Mouse (Mus musculus) kidney, embryonic 15.5 days (tissue): Measurements from ENCODE around the gene Camkk1. TPM values are rescaled to one million over a fixed set of nuclear protein-coding genes. Genes with fewer than 3 reads are reported as not detected.

Experiments used
- ATAC-seq: fragments of 200-750 bp; cut with Nextera tagmentation; replicated peaks from 2 replicates; pipeline ENCODE4 v1.8.0; 2017; ENCODE audit warnings: moderate TSS enrichment; ENCODE audit not compliant: low FRiP score
- H3K27ac ChIP-seq: fragments of 300-500 bp; sonication (generic); 2 replicates; pipeline ENCODE4 v1.5.1; 2015; ENCODE audit warnings: mild to moderate bottlenecking, inconsistent platforms
- H3K27me3 ChIP-seq: fragments of 300-500 bp; sonication (generic); 2 replicates; pipeline ENCODE4 v1.6.1; 2015; ENCODE audit warnings: inconsistent platforms
- H3K36me3 ChIP-seq: fragments of 300-500 bp; sonication (generic); 2 replicates; pipeline ENCODE4 v1.6.1; 2015; ENCODE audit warnings: inconsistent platforms
- H3K4me1 ChIP-seq: fragments of 300-500 bp; sonication (generic); 2 replicates; pipeline ENCODE4 v1.6.1; 2015; ENCODE audit warnings: inconsistent platforms
- H3K4me2 ChIP-seq: fragments of 300-500 bp; sonication (generic); 2 replicates; pipeline ENCODE4 v1.6.1; 2015; ENCODE audit warnings: moderate library complexity, mild to moderate bottlenecking, inconsistent platforms
- H3K4me3 ChIP-seq: fragments of 300-500 bp; sonication (generic); replicated peaks from 2 replicates; pipeline ENCODE4 v1.5.1; 2015; ENCODE audit warnings: mild to moderate bottlenecking, inconsistent platforms
- H3K9ac ChIP-seq: fragments of 300-500 bp; sonication (generic); 2 replicates; pipeline ENCODE4 v1.6.1; 2015; ENCODE audit warnings: mild to moderate bottlenecking, inconsistent platforms
- H3K9me3 ChIP-seq: fragments of 300-500 bp; sonication (generic); replicated peaks from 2 replicates; pipeline ENCODE4 v1.6.1; 2016; ENCODE audit warnings: inconsistent platforms
- WGBS: fragments of 180-500 bp; shearing (Covaris S2); methylation state at CpG from one replicate; pipeline ENCODE4 v1.1.7; 2015; ENCODE audit warnings: mixed read lengths; 5-methylcytosine and 5-hydroxymethylcytosine counted together
- polyA plus RNA-seq: library from polyadenylated mRNA; unstranded; fragments of >200 nt; fragmentation: Nextera tagmentation; extraction: Ambion mirVana; gene quantifications from 2 replicates; pipeline ENCODE4 v1.2.1, GENCODE M21; 2015

The Camkk1 gene
- polyA plus RNA-seq, 1 experiment from 2014 or later: 9.2 TPM

- no peak; the same call in 1 of the 2 replicates for ATAC-seq
- no peak overlapping the region for H3K4me2 ChIP-seq
- no peak overlapping the region for H3K27ac ChIP-seq
- WGBS: 72% methylated on average over 13 of the region's 13 CpGs
- peaks cover 17% of the 10 kb centered on the region; the same call in 1 of the 2 replicates for H3K4me1 ChIP-seq
- H3K9ac ChIP-seq: no peak overlapping the region
- no peak overlapping the region for H3K4me3 ChIP-seq
- no peaks in the 10 kb centered on the region for H3K9me3 ChIP-seq
- no peaks in the 10 kb centered on the region for H3K27me3 ChIP-seq
- H3K36me3 ChIP-seq: no peaks in the 10 kb centered on the region
Observed at GRCm38 (mm10) chr11:72997529-72998326, 21.1 kb upstream of the Camkk1 start.

DNA sequence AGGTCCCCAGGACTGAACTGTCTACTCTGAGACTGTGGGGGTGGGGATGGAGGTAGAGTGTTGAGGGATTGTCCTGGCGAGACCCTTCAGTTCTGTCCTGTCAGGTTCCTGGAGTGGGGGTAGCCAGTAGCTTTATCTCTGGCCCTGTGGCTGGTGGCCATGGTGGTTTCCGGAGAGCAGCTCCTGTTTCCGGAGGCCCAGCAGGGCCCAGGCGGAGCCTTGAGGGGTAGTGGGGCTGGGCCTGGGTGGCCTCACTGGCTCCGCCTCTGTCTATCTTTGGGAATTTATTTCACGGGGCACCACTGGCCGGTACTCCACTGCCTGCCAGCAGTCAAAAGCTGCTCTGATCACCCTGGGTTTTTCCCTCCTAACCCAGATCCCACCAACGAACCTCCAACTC is 20.0 kb upstream of the Camkk1 start, which contains the start of gene P2rx1:
Gene P2rx1, plus strand, starts transcription at position 333 of the 400 bp plus-strand sequence.
- no peak within 1 kb of the TSS for H3K27ac ChIP-seq
- 42% methylated on average over 8 of the region's 8 CpGs for WGBS
- ATAC-seq: peak; percentile 66; the same call in 1 of the 2 replicates
- H3K27me3 ChIP-seq: no peaks in the 10 kb centered on the region
- no peak within 1 kb of the TSS for H3K4me2 ChIP-seq
- no peaks in the 10 kb centered on the region for H3K9me3 ChIP-seq
- no peaks in the 10 kb centered on the region for H3K36me3 ChIP-seq
- H3K9ac ChIP-seq: no peak within 1 kb of the TSS
- H3K4me1 ChIP-seq: peaks cover 16% of the 10 kb centered on the region; the same call in 1 of the 2 replicates
- H3K4me3 ChIP-seq: no peak within 1 kb of the TSS

GRCm38 (mm10) chr11:73001029-73001428 is 17.8 kb upstream of the Camkk1 start:
- no peaks in the 10 kb centered on the region for H3K36me3 ChIP-seq
- H3K4me2 ChIP-seq: no peak overlapping the region
- ATAC-seq: no peak; the same call in 1 of the 2 replicates
- no peak overlapping the region for H3K4me3 ChIP-seq
- H3K9me3 ChIP-seq: no peaks in the 10 kb centered on the region
- no peak overlapping the region for H3K9ac ChIP-seq
- no peak overlapping the region for H3K27ac ChIP-seq
- no peaks in the 10 kb centered on the region for H3K27me3 ChIP-seq
- H3K4me1 ChIP-seq: peaks cover 16% of the 10 kb centered on the region; the same call in 1 of the 2 replicates
- 13% methylated on average over 6 of the region's 6 CpGs for WGBS

DNA sequence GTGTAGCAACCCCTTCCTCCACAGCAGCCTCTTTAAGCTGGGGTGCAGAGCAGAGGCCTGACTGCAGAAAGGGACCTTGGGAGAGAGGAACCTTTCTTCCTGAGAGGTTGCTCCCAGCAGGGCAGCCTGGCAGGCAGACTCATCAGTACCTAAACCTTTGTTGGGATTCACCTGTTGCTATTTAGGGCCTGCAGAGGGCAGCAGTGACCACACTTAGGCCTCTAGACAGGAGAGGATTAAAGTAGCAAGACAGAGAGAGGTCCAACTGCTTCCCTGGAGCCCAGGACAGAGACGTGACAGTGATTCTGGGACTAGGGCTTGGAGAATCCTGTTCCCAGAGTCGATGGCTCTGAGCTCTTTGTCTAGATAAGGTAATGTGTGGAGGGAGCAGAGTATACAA is 12.4 kb upstream of the Camkk1 start:
- H3K9ac ChIP-seq: no peak overlapping the region
- no peak overlapping the region for H3K4me3 ChIP-seq
- peak; percentile 76 for ATAC-seq
- no peaks in the 10 kb centered on the region for H3K4me1 ChIP-seq
- H3K27me3 ChIP-seq: peaks cover 16% of the 10 kb centered on the region
- H3K27ac ChIP-seq: no peak overlapping the region
- H3K4me2 ChIP-seq: no peak overlapping the region
- 4% methylated on average over 2 of the region's 2 CpGs for WGBS
- H3K36me3 ChIP-seq: no peaks in the 10 kb centered on the region
- no peaks in the 10 kb centered on the region for H3K9me3 ChIP-seq

DNA sequence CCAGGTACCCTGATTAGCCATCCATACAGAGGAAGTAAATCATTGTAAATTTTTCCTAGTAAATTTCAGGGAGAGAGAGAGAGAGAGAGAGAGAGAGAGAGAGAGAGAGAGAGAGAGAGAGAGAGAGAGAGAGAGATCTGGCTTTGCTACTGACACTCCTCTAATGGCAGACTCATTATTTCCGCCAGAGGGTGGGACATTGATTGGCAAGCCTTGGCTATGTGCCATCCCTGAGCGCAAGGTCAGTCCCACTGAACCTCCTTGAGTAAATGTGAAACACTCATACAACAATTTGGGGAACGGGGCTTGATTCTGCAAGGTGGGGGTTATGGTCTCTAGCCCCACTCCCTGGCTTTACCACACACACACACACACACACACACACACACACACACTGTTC is 11.7 kb upstream of the Camkk1 start:
- H3K36me3 ChIP-seq: no peaks in the 10 kb centered on the region
- 77% methylated on average over 3 of the region's 3 CpGs for WGBS
- no peak overlapping the region for H3K4me3 ChIP-seq

DNA sequence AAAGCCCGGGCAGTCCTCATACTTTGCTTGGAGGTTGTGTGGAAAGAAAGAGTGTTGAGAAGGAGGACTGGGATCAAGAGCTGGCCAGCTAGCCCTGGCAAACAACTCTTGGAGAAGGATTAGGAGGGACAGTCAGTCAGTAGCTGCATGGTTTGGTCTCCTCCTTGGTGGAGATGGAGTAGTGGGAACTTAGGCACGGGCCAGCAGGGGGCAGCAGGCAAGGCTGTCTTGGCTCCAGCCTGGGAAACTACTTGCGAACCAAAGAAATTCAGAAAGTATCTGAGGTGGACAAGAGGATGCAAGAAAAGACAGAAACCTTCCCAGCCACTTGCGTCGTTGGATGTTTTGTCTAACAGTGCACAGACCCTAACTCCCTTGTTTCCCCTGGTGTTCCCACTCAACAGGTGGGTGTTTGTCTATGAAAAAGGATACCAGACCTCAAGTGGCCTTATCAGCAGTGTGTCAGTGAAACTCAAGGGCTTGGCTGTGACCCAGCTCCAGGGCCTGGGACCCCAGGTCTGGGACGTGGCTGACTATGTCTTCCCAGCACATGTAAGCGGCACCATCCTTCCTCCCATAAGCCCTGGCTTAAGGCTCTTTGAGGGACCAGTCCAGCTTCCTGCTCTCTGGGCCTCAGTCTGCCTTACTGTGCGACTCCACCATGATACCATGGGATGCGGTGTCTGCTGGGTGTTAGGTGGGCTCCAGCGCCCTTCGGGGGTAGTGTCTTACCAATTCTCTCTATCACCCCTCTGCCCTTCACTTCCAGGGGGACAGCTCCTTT is 10.9 kb upstream of the Camkk1 start:
- Histone ChIP-seq H3K4me3 (no peak overlapping the region), H3K9me3 (no peaks in the 10 kb centered on the region), H3K27ac (no peak overlapping the region), H3K27me3 (peaks cover 16% of the 10 kb centered on the region), H3K4me1 (no peaks in the 10 kb centered on the region), H3K4me2 (no peak overlapping the region), H3K36me3 (no peaks in the 10 kb centered on the region), H3K9ac (no peak overlapping the region)
- no peak for ATAC-seq
- WGBS: 60% methylated on average over 11 of the region's 11 CpGs

More for the DNA sequence above, 11.7 kb upstream of the Camkk1 start:
- Histone ChIP-seq H3K27ac (no peak overlapping the region), H3K9me3 (no peaks in the 10 kb centered on the region), H3K4me1 (no peaks in the 10 kb centered on the region), H3K4me2 (no peak overlapping the region), H3K9ac (no peak overlapping the region), H3K27me3 (peaks cover 16% of the 10 kb centered on the region)
- no peak for ATAC-seq

DNA sequence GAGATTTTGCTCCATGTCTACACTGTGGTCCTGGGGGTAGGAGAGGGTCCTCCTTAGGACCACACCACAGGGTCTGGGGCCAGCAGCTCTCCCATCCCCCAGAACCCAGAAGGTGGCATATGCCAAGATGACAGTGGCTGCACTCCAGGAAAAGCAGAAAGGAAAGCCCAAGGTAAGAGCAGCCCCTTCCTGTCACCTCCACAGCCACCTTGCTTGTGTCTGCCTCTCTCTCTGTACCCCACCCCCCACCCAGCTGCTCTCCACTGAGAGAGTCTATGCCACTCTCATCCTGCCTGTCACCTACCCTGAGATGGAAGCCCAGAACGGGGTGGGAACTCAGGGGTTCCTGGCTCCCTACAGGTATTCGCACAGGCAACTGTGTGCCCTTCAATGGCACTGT is 10.0 kb upstream of the Camkk1 start:
- 77% methylated on average over 2 of the region's 2 CpGs for WGBS
- Histone ChIP-seq H3K4me3 (no peak overlapping the region), H3K4me1 (no peaks in the 10 kb centered on the region), H3K9me3 (no peaks in the 10 kb centered on the region), H3K9ac (no peak overlapping the region), H3K27me3 (peaks cover 16% of the 10 kb centered on the region), H3K27ac (no peak overlapping the region), H3K36me3 (no peaks in the 10 kb centered on the region), H3K4me2 (no peak overlapping the region)
- ATAC-seq: no peak

- H3K27me3 ChIP-seq: peaks cover 16% of the 10 kb centered on the region
- no peak overlapping the region for H3K27ac ChIP-seq
- H3K36me3 ChIP-seq: no peaks in the 10 kb centered on the region
- no peaks in the 10 kb centered on the region for H3K4me1 ChIP-seq
- H3K9ac ChIP-seq: no peak overlapping the region
- H3K4me3 ChIP-seq: no peak overlapping the region
- WGBS: 60% methylated on average over 13 of the region's 13 CpGs
- no peaks in the 10 kb centered on the region for H3K9me3 ChIP-seq
- ATAC-seq: no peak
- no peak overlapping the region for H3K4me2 ChIP-seq
Observed at GRCm38 (mm10) chr11:73009531-73010274, 9.1 kb upstream of the Camkk1 start.

DNA sequence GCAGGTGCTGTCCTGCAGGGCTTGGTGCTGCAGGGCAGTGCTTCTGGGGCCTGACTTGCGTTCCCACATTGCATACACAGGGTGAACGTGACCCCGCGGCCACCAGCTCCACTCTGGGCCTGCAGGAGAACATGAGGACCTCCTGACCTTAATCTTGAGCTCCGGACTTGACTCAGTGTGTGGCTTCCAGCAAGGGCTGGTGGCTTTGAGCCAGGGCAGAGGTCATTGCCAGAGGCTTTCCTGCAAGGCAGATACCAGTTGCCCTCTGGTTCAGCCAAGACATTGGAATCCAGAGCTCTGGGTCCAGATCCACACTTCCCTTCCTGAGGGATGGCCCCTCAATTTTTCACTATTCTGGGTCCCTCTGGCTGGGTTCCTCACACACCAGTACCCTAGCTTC is 4.8 kb upstream of the Camkk1 start:
- ATAC-seq: no peak
- no peak overlapping the region for H3K4me3 ChIP-seq
- 71% methylated on average over 5 of the region's 5 CpGs for WGBS
- peaks cover 27% of the 10 kb centered on the region for H3K27me3 ChIP-seq
- H3K27ac ChIP-seq: no peak overlapping the region
- no peak overlapping the region for H3K9ac ChIP-seq
- H3K36me3 ChIP-seq: no peaks in the 10 kb centered on the region
- peaks cover 12% of the 10 kb centered on the region; the same call in 1 of the 2 replicates for H3K4me1 ChIP-seq
- no peaks in the 10 kb centered on the region for H3K9me3 ChIP-seq
- H3K4me2 ChIP-seq: no peak overlapping the region

DNA sequence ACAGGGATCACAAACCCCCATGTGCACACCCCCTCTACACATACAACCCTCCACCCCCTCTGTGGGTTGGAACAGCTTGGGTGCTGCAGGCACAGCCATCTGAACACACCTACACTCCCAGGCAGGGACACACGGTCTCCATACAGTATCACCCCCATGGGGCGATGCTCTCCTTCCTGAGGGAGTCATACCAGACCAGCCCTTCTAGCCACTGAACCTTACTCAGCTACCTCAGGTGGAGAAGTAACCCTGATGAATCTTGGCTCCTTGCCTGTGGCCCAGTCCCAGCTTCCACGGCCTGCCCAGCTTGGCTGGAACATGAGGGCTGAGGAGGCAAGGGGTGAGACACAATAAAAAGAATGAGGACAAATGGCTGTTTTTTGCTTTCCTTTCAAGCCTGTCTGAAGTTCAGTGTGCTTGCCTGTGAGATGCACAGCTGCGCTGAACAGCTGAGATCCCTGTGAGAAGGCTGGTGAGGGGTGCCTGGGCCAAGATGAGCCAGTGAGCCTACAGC is 3.9 kb upstream of the Camkk1 start:
- H3K27ac ChIP-seq: no peak overlapping the region

DNA sequence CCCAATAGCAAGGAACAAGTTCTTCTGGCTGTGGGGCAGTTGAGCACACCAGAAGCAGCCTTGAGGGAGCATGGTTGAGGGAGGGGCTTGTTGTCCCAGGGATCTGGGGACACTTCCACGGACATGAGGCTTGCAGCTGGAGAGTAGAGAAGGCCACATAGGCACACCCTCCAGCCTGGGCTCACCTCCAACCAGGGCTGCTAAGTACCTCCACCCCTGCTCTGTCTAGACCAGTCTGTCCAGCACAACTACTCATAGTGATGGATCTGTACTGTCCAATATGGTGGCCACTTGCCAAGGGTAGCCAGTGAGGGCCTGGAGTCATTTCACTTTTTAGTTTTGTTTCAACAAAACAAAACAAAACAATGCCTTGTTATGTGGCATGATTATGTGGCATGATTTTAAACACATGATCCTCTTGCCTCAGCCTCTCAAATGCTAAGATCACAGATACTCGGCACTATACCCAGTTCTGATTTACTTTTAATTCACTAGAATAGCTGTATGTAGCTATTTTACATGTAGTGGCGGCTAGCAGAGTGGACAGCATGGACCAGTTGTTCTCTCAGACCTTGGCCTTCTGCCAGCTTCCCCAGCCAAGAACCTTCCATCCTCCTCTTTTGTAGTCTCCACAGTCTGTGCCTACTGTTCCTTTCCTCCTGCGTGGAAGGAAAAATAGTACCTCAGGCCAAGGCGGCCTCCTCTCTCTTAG is 3.3 kb upstream of the Camkk1 start:
- Histone ChIP-seq H3K4me3 (no peak overlapping the region), H3K9ac (no peak overlapping the region), H3K4me1 (peaks cover 23% of the 10 kb centered on the region), H3K27me3 (peaks cover 35% of the 10 kb centered on the region), H3K27ac (no peak overlapping the region), H3K9me3 (no peaks in the 10 kb centered on the region), H3K36me3 (no peaks in the 10 kb centered on the region), H3K4me2 (no peak overlapping the region)
- WGBS: 66% methylated on average over 5 of the region's 5 CpGs
- no peak for ATAC-seq

More for the DNA sequence above, 3.9 kb upstream of the Camkk1 start:
- Histone ChIP-seq H3K36me3 (no peaks in the 10 kb centered on the region), H3K27me3 (peaks cover 31% of the 10 kb centered on the region), H3K9me3 (no peaks in the 10 kb centered on the region), H3K4me3 (no peak overlapping the region), H3K9ac (no peak overlapping the region), H3K4me1 (peaks cover 21% of the 10 kb centered on the region), H3K4me2 (no peak overlapping the region)
- no peak for ATAC-seq
- WGBS: 73% methylated on average over 4 of the region's 4 CpGs
